Mouse (Mus musculus) left cerebral cortex, adult 2 months (tissue): ENCODE measurements around the gene Cdc42bpg. TPM values are rescaled to one million over a fixed set of nuclear protein-coding genes. Genes with fewer than 3 reads are reported as not detected.
"Not testable (repeated sequence)": the region's sequence is repeated elsewhere in the genome, so short reads cannot be mapped to it uniquely, and the experiment has no call there.

Experiments used
- DNase-seq, 2 experiments: peaks; one replicate each; pipeline ENCODE4 v3.0.0; 2021 to 2022; ENCODE audit warnings: low spot score in 2 of 2, mixed read lengths in 1 of 2; ENCODE audit errors: extremely low spot score in 1 of 2
- H3K27ac ChIP-seq: fragments of 200-600 bp; 2 replicates; pipeline ENCODE4 v1.8.1; 2022
- H3K4me3 ChIP-seq: fragments of 200-600 bp; 2 replicates; pipeline ENCODE4 v1.8.1; 2022
- CTCF ChIP-seq: fragments of 200-600 bp; IDR thresholded peaks from 2 replicates; pipeline ENCODE4 v1.8.1; 2022; ENCODE audit warnings: antibody characterized with exemption, mild to moderate bottlenecking, moderate library complexity
- intact Hi-C: fragments of 180-260 bp; cut with DNase I; formaldehyde crosslinking; loops from one replicate; pipeline ENCODE4 v1.15.1; 2025
- total RNA-seq, 2 experiments: library from RNA; stranded (reverse); gene quantifications; 2 replicates each; pipeline ENCODE4 v1.2.3; 2021

The Cdc42bpg gene
- total RNA-seq, 2 experiments from 2014 or later, result 3.4 to 4.1 TPM

DNA sequence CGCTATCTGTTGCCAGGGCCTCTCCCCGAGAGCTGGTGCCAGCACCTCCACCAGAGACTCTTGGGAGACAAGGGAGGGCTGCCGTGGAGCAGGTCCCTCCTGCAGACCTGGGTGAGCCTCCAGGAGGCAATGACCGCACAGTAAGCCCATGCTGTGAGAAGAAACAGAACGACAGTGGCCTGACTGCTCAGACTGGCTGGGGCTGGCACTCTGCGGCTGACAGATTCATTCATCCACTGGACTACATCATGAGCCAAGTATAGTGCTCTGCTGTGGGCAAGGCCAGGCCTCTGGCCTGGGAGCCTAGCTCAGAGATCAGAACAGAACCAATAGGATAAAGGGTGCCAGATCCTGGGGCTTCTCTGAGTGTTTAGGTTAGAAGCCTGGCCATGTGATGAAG is 2.4 kb upstream of the Cdc42bpg start:
- H3K27ac ChIP-seq, result peak overlapping the region; percentile 12; the same call in 1 of the 2 replicates
- H3K4me3 ChIP-seq, result no peak overlapping the region
- intact Hi-C loops, result no loop called here
- DNase-seq, result no peak
- TF ChIP-seq CTCF, result no peak

DNA sequence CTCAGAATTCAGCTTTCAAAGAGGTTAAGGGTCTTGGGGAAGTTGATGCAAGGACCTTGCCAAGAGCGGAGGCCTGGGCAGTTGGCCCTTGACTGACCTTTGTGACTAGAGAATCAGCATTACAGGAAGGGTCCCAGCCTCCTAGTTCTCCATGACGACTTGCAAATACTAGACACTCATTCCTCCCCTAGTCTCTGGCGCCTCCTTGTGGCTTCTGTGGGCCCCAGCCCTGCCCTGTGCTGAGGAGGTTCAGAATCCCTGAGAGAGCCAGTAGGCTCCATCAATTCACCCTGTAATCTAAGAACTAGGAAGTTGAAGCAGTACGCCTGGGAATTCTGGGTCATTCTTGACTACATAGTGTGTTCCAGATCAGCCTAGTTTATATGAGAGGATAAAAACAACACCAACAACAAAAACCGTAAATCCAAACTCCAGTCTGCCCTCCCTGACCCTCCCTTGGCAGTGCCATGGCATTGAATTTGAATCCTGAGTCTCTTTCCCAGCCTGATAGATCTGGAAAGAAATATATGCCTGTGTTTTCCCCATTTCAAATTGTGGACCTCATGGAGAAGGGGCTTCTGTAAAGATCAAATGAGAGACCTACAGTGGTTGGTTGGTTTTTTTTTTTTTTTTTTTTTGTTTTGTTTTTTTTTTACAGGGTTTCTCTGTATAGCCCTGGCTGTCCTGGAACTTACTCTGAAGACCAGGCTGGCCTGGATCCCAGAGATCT is 1.3 kb upstream of the Cdc42bpg start:
- intact Hi-C loops, result loop anchor here (1.0 kb wide), 1 partner anchor 37 kb away; no protein-coding TSS in a partner anchor
- DNase-seq, result peak; percentile 72 to 89
- Histone ChIP-seq H3K27ac (no peak overlapping the region), H3K4me3 (no peak overlapping the region)
- TF ChIP-seq CTCF, result peak; percentile 97

DNA sequence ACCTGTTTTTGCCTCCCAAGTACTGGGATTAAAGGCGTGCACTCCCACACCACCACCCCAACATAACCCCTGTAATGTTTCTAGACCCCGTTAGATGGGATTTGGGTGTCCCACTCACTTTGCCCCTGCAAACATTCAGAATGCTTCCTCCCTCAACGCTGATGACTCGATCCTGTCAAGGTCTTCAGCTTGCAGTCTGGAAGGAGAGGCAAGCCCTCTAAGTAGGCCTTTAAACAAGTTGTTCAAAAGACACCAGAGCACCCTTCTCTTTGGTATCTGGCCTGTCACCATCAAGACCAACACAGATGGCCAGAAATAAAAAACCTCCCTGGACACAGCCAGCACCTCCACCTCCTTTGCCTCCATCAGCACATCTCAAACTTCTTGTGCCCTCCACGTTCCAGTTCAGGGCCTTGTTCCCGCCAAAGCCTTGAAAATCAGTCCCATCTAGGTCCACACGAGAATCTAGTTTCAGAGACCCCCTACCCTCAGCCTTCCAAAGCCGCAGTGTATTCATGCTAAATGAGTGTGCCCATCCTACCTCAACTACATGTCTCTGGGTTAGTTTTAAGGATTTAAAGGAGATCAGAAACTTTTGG is 640 bp upstream of the Cdc42bpg start:
- no peak overlapping the region for H3K27ac ChIP-seq
- peak overlapping the region; percentile 45; the same call in 1 of the 2 replicates for H3K4me3 ChIP-seq
- TF ChIP-seq CTCF, result no peak
- DNase-seq, result no peak
- intact Hi-C loops, result loop anchor here (1.0 kb wide), 1 partner anchor 37 kb away; no protein-coding TSS in a partner anchor

DNA sequence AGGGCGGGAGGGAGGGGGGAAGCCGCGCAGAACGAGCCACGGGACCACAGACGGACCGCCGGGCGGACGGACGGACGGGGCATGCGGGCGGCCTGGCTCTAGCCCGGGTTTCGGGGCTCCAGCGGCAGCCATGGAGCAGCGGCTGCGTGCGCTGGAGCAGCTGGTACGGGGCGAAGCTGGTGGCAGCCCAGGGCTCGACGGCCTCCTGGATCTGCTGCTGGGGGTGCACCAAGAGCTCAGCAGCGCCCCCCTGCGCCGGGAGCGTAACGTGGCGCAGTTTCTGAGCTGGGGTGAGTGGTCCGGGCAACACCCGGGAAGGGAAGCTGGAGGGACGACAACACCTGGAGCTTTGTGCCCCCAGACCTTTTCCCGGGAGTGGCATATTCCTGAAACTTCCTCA is 330 bp downstream of the Cdc42bpg start:
- Histone ChIP-seq H3K27ac (no peak overlapping the region), H3K4me3 (peak overlapping the region; percentile 45)
- intact Hi-C loops, result no loop called here
- peak; percentile 38 to 49 for DNase-seq
- TF ChIP-seq CTCF, result peak; percentile 71

DNA sequence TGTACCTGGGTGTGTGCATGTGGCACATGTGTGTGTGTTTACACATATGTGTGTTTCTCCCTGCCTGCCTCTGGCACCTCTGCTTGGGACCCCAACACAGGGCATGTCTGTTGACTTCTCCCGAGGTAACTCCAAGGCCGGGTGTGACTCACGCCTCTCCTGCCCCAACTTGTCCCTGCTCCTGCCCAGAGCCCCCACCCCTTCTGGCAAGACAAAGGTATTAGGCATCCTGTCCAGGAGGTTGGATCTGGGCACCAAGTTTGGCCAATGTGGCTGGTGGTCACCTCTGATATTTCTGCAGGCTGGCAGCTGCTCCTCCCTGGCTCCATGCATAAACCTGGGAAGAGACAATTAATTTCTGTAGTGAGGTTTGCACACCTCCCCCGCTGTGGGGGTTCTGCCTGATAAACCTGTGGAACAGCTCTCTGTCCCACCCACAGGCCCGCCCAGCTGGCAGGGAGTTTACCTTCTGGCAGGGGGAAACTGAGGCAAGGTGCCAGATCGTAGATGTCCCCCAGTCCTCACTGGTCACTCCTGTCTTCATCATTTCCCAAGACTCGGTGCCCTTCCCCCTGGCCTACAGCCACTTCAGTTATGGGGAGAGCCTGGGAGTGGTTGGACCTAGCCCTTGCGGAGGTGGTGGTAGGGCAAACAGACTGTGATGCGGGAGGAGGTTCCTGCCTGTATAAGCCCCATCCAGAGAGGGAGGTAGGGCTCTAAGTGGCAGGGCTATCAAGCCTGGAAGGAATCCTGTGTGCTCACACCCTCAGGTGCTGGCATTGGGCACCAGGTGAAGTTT is 1.7 kb downstream of the Cdc42bpg start:
- intact Hi-C loops, result no loop called here
- Histone ChIP-seq H3K4me3 (no peak overlapping the region), H3K27ac (no peak overlapping the region)

DNA sequence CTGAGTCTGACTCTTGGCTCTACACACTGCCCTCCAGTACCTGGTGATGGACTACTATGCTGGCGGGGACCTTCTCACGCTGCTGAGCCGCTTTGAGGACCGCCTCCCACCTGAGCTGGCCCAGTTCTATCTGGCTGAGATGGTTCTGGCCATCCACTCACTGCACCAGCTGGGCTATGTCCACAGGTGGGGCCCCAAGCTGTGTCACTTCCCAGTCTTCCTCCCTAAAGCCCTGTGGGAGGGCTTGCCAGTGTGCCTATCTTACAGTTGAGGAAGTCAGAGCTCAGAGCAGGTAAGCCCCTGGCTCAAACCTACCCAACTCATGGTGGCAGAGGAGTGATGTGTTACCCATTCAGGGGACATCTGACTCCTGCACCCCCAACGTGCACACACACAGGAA is 3.9 kb downstream of the Cdc42bpg start:
- Histone ChIP-seq H3K27ac (no peak overlapping the region), H3K4me3 (no peak overlapping the region)
- no peak for DNase-seq
- intact Hi-C loops, result no loop called here
- no peak for TF ChIP-seq CTCF

More for the DNA sequence above, 1.7 kb downstream of the Cdc42bpg start:
- TF ChIP-seq CTCF, result no peak
- DNase-seq, result no peak

DNA sequence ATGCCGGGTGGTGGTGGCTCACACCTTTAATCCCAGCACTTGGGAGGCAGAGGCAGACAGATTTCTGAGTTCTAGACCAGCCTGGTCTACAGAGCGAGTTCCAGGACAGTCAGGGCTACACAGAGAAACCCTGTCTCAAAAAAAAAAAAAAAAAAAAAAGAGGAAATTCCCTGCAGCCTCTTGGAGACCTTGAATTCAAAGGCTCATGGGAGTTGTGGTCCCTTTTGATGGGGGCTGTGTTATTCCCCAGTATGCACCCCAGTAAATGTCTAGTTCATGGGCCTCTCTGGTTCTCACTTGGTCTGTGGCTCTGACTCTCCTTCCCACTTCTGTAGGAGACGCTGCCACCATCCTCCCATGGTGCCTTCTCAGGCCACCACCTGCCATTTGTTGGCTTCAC is 5.5 kb downstream of the Cdc42bpg start:
- H3K27ac ChIP-seq, intact Hi-C loops, DNase-seq, H3K4me3 ChIP-seq: not testable (repeated sequence)

DNA sequence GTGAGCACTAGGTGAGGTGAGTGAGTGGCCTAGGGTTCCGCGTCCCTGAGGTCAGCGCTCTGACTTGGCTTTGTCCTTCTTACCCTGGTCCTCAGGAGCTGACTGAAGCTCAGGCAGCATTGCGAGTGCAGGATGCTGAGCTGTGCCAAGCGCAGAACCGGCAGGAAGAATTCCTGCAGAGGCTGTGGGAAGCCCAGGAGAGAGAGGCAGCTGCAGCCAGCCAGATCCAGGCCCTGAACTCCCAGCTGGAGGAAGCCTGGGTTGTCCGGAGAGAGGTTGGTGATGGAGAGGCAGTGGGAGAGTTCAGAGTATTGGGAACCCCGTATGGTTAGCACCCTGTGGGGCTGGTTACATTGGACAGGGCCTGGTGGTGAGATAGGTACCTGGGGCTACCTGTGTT is 7.5 kb downstream of the Cdc42bpg start:
- no peak for DNase-seq
- no peak for TF ChIP-seq CTCF
- Histone ChIP-seq H3K27ac (no peak overlapping the region), H3K4me3 (no peak overlapping the region)
- intact Hi-C loops, result no loop called here

DNA sequence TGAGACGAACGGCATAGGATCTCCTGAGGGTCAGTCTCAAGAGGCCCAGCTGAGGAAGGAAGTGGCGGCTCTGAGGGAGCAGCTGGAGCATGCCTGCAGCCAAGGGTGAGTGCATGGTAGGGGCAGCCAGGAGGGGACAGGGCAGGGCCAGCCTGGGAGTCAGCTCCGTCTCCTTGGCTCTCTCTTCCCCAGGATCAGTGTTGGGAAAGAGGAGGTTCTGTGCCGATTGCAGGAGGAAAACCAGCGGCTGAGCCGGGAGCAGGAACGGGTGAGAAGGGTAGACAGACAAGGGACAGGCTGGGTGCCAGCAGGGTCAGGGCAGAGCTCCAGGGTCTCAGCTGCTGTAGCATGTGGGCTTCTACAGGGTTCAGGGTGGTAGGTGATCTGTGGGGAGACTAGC is 8.3 kb downstream of the Cdc42bpg start:
- intact Hi-C loops, result no loop called here
- DNase-seq, result no peak
- no peak for TF ChIP-seq CTCF
- no peak overlapping the region for H3K27ac ChIP-seq
- no peak overlapping the region for H3K4me3 ChIP-seq

DNA sequence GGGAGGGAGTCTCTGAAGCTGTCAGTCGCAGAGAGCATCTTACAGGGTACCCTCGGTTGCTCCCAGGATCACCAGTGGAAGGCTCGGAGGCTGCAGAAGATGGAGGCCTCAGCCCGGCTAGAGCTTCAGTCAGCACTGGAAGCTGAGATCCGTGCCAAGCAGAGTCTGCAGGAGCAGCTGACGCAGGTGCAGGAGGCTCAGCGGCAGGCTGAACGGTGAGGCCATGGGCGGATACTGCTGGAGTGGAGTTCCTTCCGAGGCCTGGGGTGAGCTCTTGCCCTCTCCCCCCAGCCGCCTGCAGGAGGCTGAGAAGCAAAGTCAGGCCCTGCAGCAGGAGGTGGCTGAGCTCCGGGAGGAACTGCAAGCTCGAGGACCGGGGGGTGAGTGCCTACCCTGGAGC is 9.3 kb downstream of the Cdc42bpg start:
- H3K4me3 ChIP-seq, result no peak overlapping the region
- no peak overlapping the region for H3K27ac ChIP-seq
- no peak for TF ChIP-seq CTCF
- intact Hi-C loops, result loop anchor here (5.0 kb wide), 2 partner anchors 208 to 333 kb away; partner anchors contain the start of gene Naaladl1
- DNase-seq, result no peak

DNA sequence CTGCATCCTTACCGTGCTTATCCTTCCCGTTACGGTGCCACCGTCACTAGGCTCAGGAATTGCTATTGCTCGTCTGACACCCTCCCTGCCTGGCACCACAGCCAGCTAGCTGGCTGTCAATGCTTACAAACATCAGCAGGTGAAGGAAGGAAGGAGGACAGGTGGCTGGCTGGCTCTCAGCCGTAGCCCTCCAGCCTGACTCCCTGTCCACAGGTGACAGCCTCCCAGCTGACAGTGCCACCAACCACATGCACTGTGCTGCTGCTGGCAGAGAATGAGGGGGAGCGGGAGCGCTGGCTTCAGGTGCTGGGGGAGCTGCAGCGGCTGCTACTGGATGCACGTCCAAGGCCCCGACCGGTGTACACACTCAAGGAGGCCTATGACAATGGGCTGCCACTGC is 11.9 kb downstream of the Cdc42bpg start:
- TF ChIP-seq CTCF, result no peak
- H3K27ac ChIP-seq, result no peak overlapping the region
- DNase-seq, result no peak
- H3K4me3 ChIP-seq, result no peak overlapping the region
- intact Hi-C loops, result loop anchor here (5.0 kb wide), 2 partner anchors 211 to 336 kb away; partner anchors contain the start of gene Naaladl1

DNA sequence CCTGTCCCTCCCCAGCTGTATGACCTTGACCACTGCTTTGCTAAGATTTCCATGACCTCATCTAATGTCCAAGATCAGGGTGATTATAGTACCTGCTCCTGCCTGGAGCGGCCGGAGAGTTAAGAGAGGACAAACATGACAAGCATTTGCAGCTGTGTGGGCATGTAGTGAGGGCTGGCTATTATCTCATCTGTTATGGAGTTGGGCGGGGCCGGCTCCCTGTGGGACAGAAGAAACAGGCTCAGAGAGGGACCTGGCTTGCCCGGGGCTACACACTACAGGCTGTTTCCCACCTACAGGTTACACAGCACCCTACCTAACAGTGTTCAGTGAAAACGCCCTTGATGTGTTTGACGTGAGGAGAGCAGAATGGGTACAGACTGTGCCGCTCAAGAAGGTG is 15.1 kb downstream of the Cdc42bpg start:
- no peak for TF ChIP-seq CTCF
- Histone ChIP-seq H3K4me3 (no peak overlapping the region), H3K27ac (no peak overlapping the region)
- intact Hi-C loops, result no loop called here
- no peak for DNase-seq
